Mouse (Mus musculus): ENCODE data around the gene Nubp1.
A peak's percentile ranks its signal among the peaks of the same experiment; 100 is the strongest.

The Nubp1 gene

DNA sequence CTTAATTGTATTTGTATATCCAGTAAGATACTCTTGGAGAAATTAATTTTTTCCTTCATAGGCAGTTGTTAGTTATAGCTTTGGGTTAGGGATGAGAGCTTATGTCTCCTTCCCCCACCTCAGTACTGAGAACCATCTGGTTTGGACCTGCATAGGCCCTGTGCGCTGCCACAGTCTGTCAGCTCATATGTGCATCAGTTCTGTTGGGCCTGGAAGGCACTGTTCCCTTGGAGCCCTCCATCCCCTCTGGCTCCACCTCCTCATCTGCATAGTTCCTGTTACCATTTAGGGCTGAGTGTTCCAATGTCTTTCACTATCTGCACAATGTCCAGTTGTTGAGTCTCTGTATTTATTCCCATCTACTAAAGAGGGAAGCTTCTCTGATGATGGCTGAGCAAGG lies 56.5 kb downstream of the Nubp1 start:
- DNase-seq = no peak

DNA sequence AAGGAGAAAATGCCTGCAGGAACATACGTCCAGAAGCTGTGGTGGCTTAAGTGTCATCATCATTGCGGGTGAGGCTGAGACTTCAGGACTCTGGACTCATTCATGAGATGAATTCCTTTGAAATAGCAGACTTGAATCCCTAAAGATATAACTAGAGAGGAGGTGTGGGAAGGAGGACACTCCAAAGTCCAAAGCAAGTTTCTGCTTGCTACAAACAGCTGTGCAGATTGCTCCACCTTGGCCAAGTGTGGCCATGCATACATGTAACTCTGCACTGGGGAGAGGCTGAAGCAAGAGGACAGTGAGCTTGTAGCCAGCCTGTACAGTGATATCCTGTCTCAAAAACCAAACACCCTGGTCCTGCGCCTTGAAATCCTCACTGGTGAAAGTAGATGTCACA lies 60.2 kb downstream of the Nubp1 start:
- peak; percentile 41 for DNase-seq

Data from kidney, adult 11 months (tissue).